Mouse (Mus musculus): Measurements from ENCODE around the gene Mterf4. TPM values are rescaled to one million over a fixed set of nuclear protein-coding genes. Genes with fewer than 3 reads are reported as not detected.

Gene Mterf4
- polyA plus RNA-seq, 1 experiment from 2014 or later = 21.1 TPM

Small RNAs within 50 kb of the gene (microRNA-seq; reads per million reads assigned to microRNA genes)
- gene Mir6345 = not detected
- not detected for gene Mir6901
- not detected for gene Mir6902

Other genes starting within 250 kb of the Mterf4 start
- gene Kif1a, start 204.0 kb downstream of the Mterf4 start, polyA plus RNA-seq (2015; fragmentation: Nextera tagmentation; extraction: Ambion mirVana) = 8.3 and 11.3 TPM in 2 replicates
- not detected in 2 replicates for gene Agxt, start 170.7 kb downstream of the Mterf4 start, polyA plus RNA-seq (2015; fragmentation: Nextera tagmentation; extraction: Ambion mirVana)
- gene 2310007B03Rik, start 145.0 kb downstream of the Mterf4 start, polyA plus RNA-seq (2015; fragmentation: Nextera tagmentation; extraction: Ambion mirVana) = 0.75 and 2.1 TPM in 2 replicates
- gene Crocc2, start 137.2 kb downstream of the Mterf4 start, polyA plus RNA-seq (2015; fragmentation: Nextera tagmentation; extraction: Ambion mirVana) = 0.38 and 0.95 TPM in 2 replicates
- gene Sned1, start 70.1 kb downstream of the Mterf4 start, polyA plus RNA-seq (2015; fragmentation: Nextera tagmentation; extraction: Ambion mirVana) = 3.6 and 4.5 TPM in 2 replicates
- 48.4 and 49.9 TPM in 2 replicates for gene Ppp1r7, start 36.9 kb upstream of the Mterf4 start, polyA plus RNA-seq (2015; fragmentation: Nextera tagmentation; extraction: Ambion mirVana)
- gene Pask, start 37.6 kb upstream of the Mterf4 start, polyA plus RNA-seq (2015; fragmentation: Nextera tagmentation; extraction: Ambion mirVana) = 7.3 and 7.6 TPM in 2 replicates
- 0.12 and 0.26 TPM in 2 replicates for gene Ano7, start 68.0 kb upstream of the Mterf4 start, polyA plus RNA-seq (2015; fragmentation: Nextera tagmentation; extraction: Ambion mirVana)
- gene Hdlbp, start 172.9 kb upstream of the Mterf4 start, polyA plus RNA-seq (2015; fragmentation: Nextera tagmentation; extraction: Ambion mirVana) = 116 and 129 TPM in 2 replicates
- 3.8 and 4.5 TPM in 2 replicates for gene Farp2, start 206.2 kb upstream of the Mterf4 start, polyA plus RNA-seq (2015; fragmentation: Nextera tagmentation; extraction: Ambion mirVana)

Data from heart, embryonic 16.5 days (tissue).